Mouse (Mus musculus) embryonic facial prominence, embryonic 10.5 days (tissue): ENCODE measurements around the gene Timm23. TPM values are rescaled to one million over a fixed set of nuclear protein-coding genes. Genes with fewer than 3 reads are reported as not detected.
"Not testable (repeated sequence)": the region's sequence is repeated elsewhere in the genome, so short reads cannot be mapped to it uniquely, and the experiment has no call there.

ENCODE experiments used
- DNase-seq: peaks from one replicate; pipeline ENCODE4 v3.0.0-alpha.2; 2017; ENCODE audit warnings: low spot score
- H3K27ac ChIP-seq: fragments of 300-500 bp; sonication (generic); replicated peaks from 2 replicates; pipeline ENCODE4 v1.5.1; 2016; ENCODE audit warnings: mild to moderate bottlenecking
- H3K27me3 ChIP-seq: fragments of 300-500 bp; sonication (generic); replicated peaks from 2 replicates; pipeline ENCODE4 v1.6.1; 2016; ENCODE audit warnings: low read depth, mild to moderate bottlenecking; ENCODE audit not compliant: poor library complexity, severe bottlenecking
- H3K36me3 ChIP-seq: fragments of 300-500 bp; sonication (generic); replicated peaks from 2 replicates; pipeline ENCODE4 v1.6.1; 2016; ENCODE audit warnings: mild to moderate bottlenecking, moderate library complexity
- H3K4me1 ChIP-seq: fragments of 300-500 bp; sonication (generic); 2 replicates; pipeline ENCODE4 v1.6.1; 2016
- H3K4me3 ChIP-seq: fragments of 300-500 bp; sonication (generic); 2 replicates; pipeline ENCODE4 v1.5.1; 2016; ENCODE audit warnings: mild to moderate bottlenecking, moderate library complexity
- H3K9me3 ChIP-seq: fragments of 300-500 bp; sonication (generic); 2 replicates; pipeline ENCODE4 v1.6.1; 2016; ENCODE audit warnings: mild to moderate bottlenecking
- WGBS: fragments of 180-500 bp; shearing (Covaris S2); methylation state at CpG from one replicate; pipeline ENCODE4 v1.1.7; 2016; 5-methylcytosine and 5-hydroxymethylcytosine counted together
- polyA plus RNA-seq: library from polyadenylated mRNA; unstranded; fragments of >200 nt; fragmentation: Nextera tagmentation; extraction: Ambion mirVana; gene quantifications from 2 replicates; pipeline ENCODE4 v1.2.1, GENCODE M21; 2016

Timm23 gene
- 355 and 365 TPM in 2 replicates for polyA plus RNA-seq

DNA sequence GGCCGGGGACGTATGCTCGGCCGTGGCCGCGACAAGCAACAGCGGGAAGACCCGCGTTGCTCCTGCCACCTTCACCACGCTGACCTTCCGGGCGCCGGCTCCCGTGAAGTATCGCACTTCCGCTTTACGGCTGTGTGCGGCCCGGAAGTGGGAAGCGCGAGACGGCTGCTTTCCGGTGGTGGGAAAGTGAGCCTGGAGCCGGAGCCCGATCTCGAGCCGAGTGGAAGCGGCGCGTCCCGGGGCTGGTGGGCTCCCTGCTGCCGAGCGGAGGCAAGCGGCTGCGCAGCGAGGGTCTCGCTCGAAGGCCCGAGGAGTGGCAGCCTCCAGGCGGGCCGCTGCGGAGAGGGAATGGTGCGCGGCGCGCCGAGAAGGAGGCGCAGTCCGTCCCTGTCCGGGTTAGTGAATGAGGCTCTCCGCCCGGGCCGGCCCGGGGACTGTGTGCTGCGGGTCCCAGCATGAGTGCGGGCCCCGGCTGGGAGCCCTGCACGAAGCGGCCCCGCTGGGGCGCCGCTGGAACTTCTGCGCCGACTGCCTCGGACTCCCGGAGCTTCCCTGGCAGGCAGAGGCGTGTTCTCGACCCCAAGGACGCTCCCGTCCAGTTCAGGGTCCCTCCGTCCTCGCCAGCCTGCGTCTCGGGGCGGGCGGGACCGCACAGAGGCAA is at the start of gene Timm23, which contains the start of gene Parg:
Gene Timm23 (minus strand): TSS at position 108 of the 661 bp plus-strand sequence.
Gene Parg (plus strand): TSS at position 159 of the 661 bp plus-strand sequence.
- Histone ChIP-seq H3K36me3 (peaks cover 35% of the 10 kb centered on the region), H3K9me3 (0 out of 2 replicates have a peak, but pooled peaks cover 2% of the 10 kb centered on the region), H3K27me3 (no peaks in the 10 kb centered on the region), H3K4me3 (peak within 1 kb of the TSS; percentile 99), H3K4me1 (peaks cover 25% of the 10 kb centered on the region), H3K27ac (peak within 1 kb of the TSS; percentile 90)
- peak; percentile 92 for DNase-seq
- WGBS = under 1% methylated on average over 77 of the region's 77 CpGs

DNA sequence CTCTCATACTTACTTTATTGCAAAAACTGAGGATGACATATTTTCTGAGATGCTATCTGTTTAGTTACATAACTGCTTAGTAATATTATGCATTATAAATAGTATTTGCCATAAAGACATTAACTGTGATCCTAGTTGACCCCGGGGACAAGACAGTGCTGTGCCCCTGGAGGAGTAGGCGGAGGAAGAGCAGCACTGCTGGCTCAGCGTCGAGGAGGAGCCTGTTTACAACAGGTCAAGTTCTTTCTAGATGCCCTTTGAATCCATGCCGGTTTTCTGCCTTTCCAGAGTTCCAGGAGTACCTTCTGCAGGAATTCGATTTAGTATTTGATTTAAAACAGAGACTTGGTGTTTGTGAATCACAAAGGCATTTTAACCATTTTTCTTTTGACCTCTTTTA is 47.9 kb upstream of the Timm23 start:
- Histone ChIP-seq H3K4me3 (no peak overlapping the region), H3K36me3 (peaks cover 24% of the 10 kb centered on the region), H3K27ac (no peak overlapping the region), H3K4me1 (0 out of 2 replicates have a peak, but pooled peaks cover 3% of the 10 kb centered on the region), H3K9me3 (no peaks in the 10 kb centered on the region), H3K27me3 (no peaks in the 10 kb centered on the region)
- no peak for DNase-seq
- WGBS = 92% methylated on average over 6 of the region's 6 CpGs

DNA sequence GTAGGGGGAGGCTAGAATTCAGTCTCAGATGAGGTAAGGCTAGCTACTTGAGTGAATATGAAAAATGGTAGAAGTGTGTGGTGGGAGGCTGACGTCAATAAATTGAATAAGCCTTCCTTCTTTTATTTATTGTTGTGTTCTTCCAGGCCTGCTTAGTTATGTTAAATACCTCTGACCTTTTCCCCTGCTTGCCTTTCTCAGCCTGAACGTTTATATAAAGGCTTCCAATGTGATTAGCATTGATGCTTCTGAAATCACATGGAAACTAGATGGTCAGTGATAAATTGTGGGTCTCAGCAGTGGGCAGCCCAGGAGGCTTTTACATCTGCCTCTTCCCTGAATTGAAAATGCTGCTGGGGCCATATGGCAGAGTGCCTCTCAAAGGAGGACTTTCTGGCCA is 44.3 kb upstream of the Timm23 start:
- 0 out of 2 replicates have a peak, but pooled peaks cover 3% of the 10 kb centered on the region for H3K4me1 ChIP-seq
- H3K27me3 ChIP-seq = no peaks in the 10 kb centered on the region
- no peak overlapping the region for H3K4me3 ChIP-seq
- WGBS = 53% methylated on average over 2 of the region's 2 CpGs
- H3K9me3 ChIP-seq = no peaks in the 10 kb centered on the region
- H3K27ac ChIP-seq = no peak overlapping the region
- no peak for DNase-seq
- H3K36me3 ChIP-seq = peaks cover 31% of the 10 kb centered on the region

DNA sequence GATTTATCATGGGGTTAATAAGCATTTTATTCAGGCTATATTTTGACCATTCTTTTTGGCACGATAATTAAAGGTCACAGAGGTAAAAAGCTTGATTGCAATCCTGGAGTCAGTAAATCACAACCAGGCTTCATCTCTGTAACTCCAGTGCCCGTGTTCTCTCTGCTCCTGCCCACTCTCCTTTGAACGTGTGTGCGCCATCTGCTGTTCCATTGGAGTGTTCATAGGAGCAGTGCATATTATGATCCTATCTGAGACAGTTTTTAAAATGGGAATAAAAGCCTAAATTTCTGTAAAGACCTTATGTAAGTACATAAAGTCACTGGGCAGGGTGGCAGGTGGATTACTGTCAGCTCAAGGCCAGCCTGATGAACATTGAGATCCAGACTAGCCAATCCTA is 40.7 kb upstream of the Timm23 start:
- WGBS = 80% methylated on average over 4 of the region's 4 CpGs

DNA sequence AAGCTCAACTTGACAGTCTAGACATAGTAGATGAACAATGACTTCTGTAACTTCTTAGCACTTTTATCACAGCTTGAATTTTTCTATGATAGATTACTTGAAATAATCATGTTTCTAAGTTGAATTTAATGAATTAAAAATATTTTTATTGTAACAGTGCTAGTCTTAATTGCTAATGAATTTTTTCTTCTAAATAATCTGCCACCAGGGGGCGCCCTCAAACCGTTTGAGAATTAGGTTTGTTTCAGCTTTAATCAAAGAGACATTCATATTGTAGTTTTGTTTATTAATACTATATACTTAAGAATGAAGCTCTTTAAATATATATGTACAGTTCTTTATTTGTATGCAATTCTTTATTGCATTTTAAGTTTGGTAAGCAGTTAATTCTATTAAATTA is 27.3 kb upstream of the Timm23 start:
- DNase-seq = peak; percentile 55
- no peak overlapping the region for H3K27ac ChIP-seq
- no peak overlapping the region for H3K4me3 ChIP-seq
- no peaks in the 10 kb centered on the region for H3K4me1 ChIP-seq
- 2% methylated on average over 2 of the region's 2 CpGs for WGBS
- no peaks in the 10 kb centered on the region for H3K27me3 ChIP-seq
- H3K36me3 ChIP-seq = peaks cover 19% of the 10 kb centered on the region
- H3K9me3 ChIP-seq = no peaks in the 10 kb centered on the region

More for the DNA sequence above, 40.7 kb upstream of the Timm23 start:
- Histone ChIP-seq H3K27ac (no peak overlapping the region), H3K36me3 (peaks cover 40% of the 10 kb centered on the region), H3K9me3 (no peaks in the 10 kb centered on the region), H3K4me1 (0 out of 2 replicates have a peak, but pooled peaks cover 3% of the 10 kb centered on the region), H3K4me3 (no peak overlapping the region), H3K27me3 (no peaks in the 10 kb centered on the region)
- DNase-seq = no peak

DNA sequence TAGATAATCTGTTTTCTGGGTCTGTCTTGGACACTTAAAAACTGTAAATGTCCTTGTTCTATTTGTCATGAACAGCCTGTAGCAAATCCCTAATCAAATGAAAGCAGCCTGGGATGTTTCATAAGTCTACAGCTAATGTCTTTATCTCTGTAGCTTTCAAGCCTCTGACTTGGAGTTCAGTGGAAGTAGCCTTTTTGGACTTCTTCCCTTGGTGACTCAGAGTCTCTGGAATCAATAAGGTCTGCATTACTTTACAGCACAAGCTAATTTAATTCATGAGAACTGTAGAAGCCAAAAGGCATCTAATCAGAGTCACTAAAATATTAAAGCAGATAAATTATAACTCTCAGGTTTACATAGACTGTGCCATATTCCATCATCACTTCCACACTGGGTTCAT is 24.9 kb upstream of the Timm23 start:
- Histone ChIP-seq H3K9me3 (no peaks in the 10 kb centered on the region), H3K4me1 (no peaks in the 10 kb centered on the region), H3K36me3 (peaks cover 19% of the 10 kb centered on the region), H3K27me3 (no peaks in the 10 kb centered on the region), H3K27ac (no peak overlapping the region), H3K4me3 (no peak overlapping the region)
- DNase-seq = no peak

DNA sequence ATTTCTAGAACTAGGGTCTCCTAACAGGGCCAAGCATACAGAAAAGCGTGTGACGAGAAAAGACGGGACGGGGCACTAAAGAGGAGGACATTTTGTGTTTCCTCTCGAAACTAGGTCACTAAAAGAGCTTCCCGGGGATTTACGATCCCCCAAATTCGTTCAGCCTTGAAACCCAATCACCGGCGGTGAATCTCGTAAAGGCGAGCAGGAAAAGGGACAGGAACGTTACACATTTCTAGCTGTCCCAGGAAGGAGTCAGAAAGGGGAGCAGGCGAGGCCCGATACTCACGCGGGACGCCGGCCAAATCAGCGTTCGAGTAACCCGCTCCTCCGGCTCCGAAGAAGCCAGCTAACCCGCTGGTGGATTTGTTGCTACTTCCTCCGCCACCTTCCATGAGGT is 344 bp downstream of the Timm23 start:
- H3K4me3 ChIP-seq = peak overlapping the region; percentile 99
- under 1% methylated on average over 26 of the region's 26 CpGs for WGBS
- H3K4me1 ChIP-seq = peaks cover 25% of the 10 kb centered on the region
- H3K9me3 ChIP-seq = 0 out of 2 replicates have a peak, but pooled peaks cover 2% of the 10 kb centered on the region
- peaks cover 40% of the 10 kb centered on the region for H3K36me3 ChIP-seq
- H3K27ac ChIP-seq = peak overlapping the region; percentile 90
- no peaks in the 10 kb centered on the region for H3K27me3 ChIP-seq
- DNase-seq = peak; percentile 47

DNA sequence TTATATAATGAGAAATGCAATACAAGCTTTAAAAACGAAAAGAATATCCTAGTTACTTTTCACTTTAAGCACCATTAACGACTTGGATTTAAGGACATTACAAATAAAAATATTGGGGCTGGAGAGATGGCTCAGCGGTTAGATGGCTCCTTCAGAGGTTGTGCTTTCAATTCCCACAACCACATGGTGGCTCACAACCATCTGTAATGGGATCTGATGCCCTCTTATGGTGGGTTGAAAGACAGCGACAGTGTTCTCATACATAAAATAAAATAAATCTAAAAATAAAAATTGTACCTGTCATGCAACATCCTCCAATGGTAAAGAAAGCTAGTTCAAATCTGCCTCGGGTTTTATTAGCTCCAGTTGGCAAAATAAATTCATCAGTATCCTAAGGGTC is 8.1 kb downstream of the Timm23 start:
- not testable (repeated sequence) for H3K27ac ChIP-seq, H3K27me3 ChIP-seq, H3K9me3 ChIP-seq, DNase-seq, H3K4me3 ChIP-seq, H3K4me1 ChIP-seq
- H3K36me3 ChIP-seq = peaks cover 94% of the 10 kb centered on the region
- 83% methylated on average over 5 of the region's 5 CpGs for WGBS

DNA sequence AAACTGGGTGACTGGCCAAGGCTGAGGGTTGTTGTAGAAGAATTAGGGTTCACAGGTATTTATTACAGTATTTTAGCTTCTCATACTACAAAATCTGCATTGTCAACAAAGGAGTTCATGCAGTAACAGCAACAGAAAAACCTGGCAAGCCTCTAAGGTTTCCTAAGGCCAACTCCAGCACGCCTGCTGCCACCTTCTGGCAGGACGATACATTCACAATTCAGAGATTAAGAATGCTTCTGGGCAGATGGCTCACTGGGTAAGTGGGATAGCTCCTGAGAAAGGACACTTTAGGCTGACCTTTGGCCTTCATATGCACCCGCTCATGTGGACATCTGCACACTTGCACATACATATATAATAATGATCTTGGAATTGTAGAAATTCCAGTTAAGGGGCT is 9.3 kb downstream of the Timm23 start:
- DNase-seq = peak; percentile 48
- WGBS = 58% methylated on average over 3 of the region's 3 CpGs
- no peak overlapping the region for H3K27ac ChIP-seq
- H3K4me3 ChIP-seq = no peak overlapping the region
- no peaks in the 10 kb centered on the region for H3K4me1 ChIP-seq
- no peaks in the 10 kb centered on the region for H3K27me3 ChIP-seq
- peaks cover 94% of the 10 kb centered on the region for H3K36me3 ChIP-seq
- no peaks in the 10 kb centered on the region for H3K9me3 ChIP-seq

DNA sequence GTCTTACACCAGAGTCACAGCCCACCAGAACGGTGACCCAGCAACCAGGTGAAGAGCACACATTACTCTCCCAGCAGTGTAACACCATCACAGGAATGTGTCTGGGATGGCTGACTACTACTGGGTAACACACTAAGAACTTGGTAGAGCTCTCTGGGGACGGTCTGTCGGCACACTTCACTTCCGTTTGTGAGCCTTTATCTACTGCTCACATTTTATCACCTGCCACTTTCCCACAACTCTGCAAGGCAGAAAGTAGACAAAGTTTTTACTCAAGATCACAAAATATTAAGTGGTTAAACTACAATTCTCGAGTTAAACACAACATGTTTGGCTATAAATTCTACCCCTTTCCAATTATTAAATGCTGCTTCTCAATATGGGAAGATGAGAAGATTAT is 9.8 kb downstream of the Timm23 start:
- WGBS = 93% methylated on average over 5 of the region's 5 CpGs
- H3K36me3 ChIP-seq = peaks cover 94% of the 10 kb centered on the region
- no peak overlapping the region for H3K27ac ChIP-seq
- no peaks in the 10 kb centered on the region for H3K9me3 ChIP-seq
- H3K4me3 ChIP-seq = no peak overlapping the region
- H3K4me1 ChIP-seq = no peaks in the 10 kb centered on the region
- no peak for DNase-seq
- H3K27me3 ChIP-seq = no peaks in the 10 kb centered on the region

DNA sequence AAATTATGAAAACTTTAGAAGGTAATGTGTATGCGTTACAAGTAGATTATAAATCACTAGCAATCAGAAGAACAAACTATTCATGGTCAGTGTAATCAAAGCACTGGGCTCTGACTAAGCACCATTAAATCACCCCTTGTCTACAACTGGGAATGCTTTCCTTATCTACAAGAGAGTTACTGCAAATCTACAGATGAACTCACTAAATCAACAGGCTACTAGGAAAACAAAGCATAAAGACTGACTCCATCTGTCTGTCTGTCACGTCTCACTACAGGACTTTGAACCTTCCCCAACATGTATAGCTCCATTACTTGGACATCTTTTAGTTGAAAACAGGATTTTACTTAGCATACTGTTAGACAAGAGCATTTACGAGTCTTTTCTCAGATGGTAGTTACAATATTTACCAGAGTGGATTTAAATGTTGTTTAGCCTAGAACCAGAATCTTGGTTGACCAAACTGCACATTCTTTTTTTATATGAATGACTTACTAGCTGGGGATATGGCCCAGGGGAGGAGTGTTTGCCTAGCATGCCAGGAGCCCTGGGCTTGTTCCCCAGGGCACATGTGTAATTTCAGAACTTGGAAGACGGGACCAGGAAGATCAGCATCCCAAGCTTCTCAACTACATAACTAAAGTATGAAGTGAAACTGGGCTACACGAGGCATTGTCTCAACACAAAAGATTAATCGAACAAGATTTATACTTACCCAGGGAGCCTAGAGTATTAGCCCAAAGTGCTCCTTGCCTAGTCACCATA is 10.9 kb downstream of the Timm23 start:
- Histone ChIP-seq H3K27me3 (no peaks in the 10 kb centered on the region), H3K4me3 (no peak overlapping the region), H3K36me3 (peaks cover 96% of the 10 kb centered on the region), H3K9me3 (no peaks in the 10 kb centered on the region), H3K4me1 (no peaks in the 10 kb centered on the region), H3K27ac (no peak overlapping the region)
- 95% methylated on average over 6 of the region's 6 CpGs for WGBS
- no peak for DNase-seq

DNA sequence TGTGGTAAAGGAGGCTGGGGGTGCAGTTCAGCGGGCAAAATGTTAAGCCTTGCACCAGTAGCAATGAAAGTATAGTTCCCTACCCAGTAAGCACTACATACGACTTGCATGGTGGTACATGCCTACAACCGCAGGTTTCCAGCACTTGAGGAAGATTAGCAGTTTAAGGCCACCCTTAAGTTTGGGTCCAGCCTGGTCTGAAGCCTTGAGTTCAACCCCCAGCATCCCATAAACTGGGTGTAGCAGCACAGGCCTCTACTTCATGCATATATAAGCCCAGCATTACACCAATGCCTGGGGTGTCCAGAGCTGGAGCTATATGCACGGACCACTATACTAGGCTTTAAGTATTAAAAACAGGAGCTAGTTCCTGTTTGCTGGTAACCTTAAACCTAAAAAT is 17.9 kb downstream of the Timm23 start:
- 92% methylated on average over 4 of the region's 4 CpGs for WGBS
- peaks cover 94% of the 10 kb centered on the region for H3K36me3 ChIP-seq
- H3K27ac ChIP-seq = no peak overlapping the region
- no peaks in the 10 kb centered on the region for H3K27me3 ChIP-seq
- DNase-seq = no peak
- no peak overlapping the region for H3K4me3 ChIP-seq
- no peaks in the 10 kb centered on the region for H3K4me1 ChIP-seq
- H3K9me3 ChIP-seq = no peaks in the 10 kb centered on the region

DNA sequence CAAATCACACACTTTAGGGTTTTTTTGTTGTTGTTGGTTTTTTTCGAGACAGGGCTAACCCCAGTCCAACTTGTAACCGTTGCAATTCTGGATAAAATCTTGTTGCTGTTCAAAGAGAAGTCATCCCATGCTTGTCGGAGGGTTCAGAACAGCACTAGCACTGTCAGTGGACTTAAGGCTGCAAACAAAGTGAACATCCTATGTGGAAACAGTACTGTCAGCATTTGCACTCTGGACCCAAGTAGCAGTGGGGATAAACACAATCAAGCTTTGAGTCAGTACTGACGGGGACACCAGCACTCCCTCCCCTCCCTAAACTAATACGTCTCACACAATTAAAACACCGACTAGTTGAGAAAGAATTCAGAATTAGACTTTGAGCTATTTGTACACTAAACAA is 20.8 kb downstream of the Timm23 start:
- WGBS = 90% methylated on average over 6 of the region's 6 CpGs
- H3K36me3 ChIP-seq = peaks cover 75% of the 10 kb centered on the region
- H3K4me3 ChIP-seq = no peak overlapping the region
- H3K4me1 ChIP-seq = no peaks in the 10 kb centered on the region
- DNase-seq = no peak
- H3K27me3 ChIP-seq = no peaks in the 10 kb centered on the region
- H3K27ac ChIP-seq = no peak overlapping the region
- no peaks in the 10 kb centered on the region for H3K9me3 ChIP-seq
